Mouse (Mus musculus) limb, embryonic 15.5 days (tissue): ENCODE data around the gene Prkca. TPM values are rescaled to one million over a fixed set of nuclear protein-coding genes. Genes with fewer than 3 reads are reported as not detected.

ENCODE experiments used
- ATAC-seq: fragments of 200-750 bp; cut with Nextera tagmentation; 2 replicates; pipeline ENCODE4 v1.8.0; 2017; ENCODE audit warnings: low read depth, moderate TSS enrichment; ENCODE audit not compliant: insufficient number of reproducible peaks, low FRiP score, low TSS enrichment
- H3K27ac ChIP-seq: fragments of 300-500 bp; sonication (generic); 2 replicates; pipeline ENCODE4 v1.5.1; 2015; ENCODE audit warnings: moderate library complexity, mild to moderate bottlenecking, inconsistent platforms
- H3K27me3 ChIP-seq: fragments of 300-500 bp; sonication (generic); 2 replicates; pipeline ENCODE4 v1.6.1; 2015; ENCODE audit warnings: inconsistent platforms
- H3K36me3 ChIP-seq: fragments of 300-500 bp; sonication (generic); 2 replicates; pipeline ENCODE4 v1.6.1; 2015; ENCODE audit warnings: inconsistent platforms
- H3K4me1 ChIP-seq: fragments of 300-500 bp; sonication (generic); 2 replicates; pipeline ENCODE4 v1.6.1; 2015; ENCODE audit warnings: inconsistent platforms
- H3K4me2 ChIP-seq: fragments of 300-500 bp; sonication (generic); 2 replicates; pipeline ENCODE4 v1.6.1; 2015; ENCODE audit warnings: mild to moderate bottlenecking, inconsistent platforms
- H3K4me3 ChIP-seq: fragments of 300-500 bp; sonication (generic); 2 replicates; pipeline ENCODE4 v1.5.1; 2015; ENCODE audit warnings: mild to moderate bottlenecking, inconsistent platforms
- H3K9ac ChIP-seq: fragments of 300-500 bp; sonication (generic); 2 replicates; pipeline ENCODE4 v1.6.1; 2015; ENCODE audit warnings: inconsistent platforms
- H3K9me3 ChIP-seq: fragments of 300-500 bp; sonication (generic); 2 replicates; pipeline ENCODE4 v1.6.1; 2016; ENCODE audit warnings: inconsistent platforms
- WGBS: fragments of 180-500 bp; shearing (Covaris S2); methylation state at CpG from one replicate; pipeline ENCODE4 v1.1.7; 2015; 5-methylcytosine and 5-hydroxymethylcytosine counted together
- polyA plus RNA-seq: library from polyadenylated mRNA; unstranded; fragments of >200 nt; fragmentation: Nextera tagmentation; extraction: Ambion mirVana; gene quantifications from 2 replicates; pipeline ENCODE4 v1.2.1, GENCODE M21; 2015

The Prkca gene
- polyA plus RNA-seq, 1 experiment from 2014 or later, result 8.3 TPM

DNA sequence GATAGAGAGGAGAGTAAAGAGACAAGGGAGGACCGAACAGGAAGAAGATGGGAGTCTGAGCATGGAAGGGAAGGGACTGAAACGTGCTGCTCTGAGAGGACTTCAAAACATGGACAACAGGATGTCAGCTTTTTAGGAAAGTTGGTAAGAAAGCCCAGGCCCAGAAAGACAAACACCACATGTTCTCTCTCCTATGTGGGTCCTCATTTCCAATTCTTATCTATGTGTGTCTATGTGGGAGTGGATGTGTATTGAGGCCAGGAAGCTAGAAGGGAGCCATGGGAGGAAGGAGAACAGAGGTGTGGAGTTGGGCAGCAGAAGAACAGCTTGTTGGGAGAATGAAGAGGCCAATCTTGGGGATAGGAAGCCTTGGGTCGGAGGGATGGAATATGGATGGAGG is 154.4 kb downstream of the Prkca start:
- 87% methylated on average over 3 of the region's 3 CpGs for WGBS
- ATAC-seq, result no peak
- Histone ChIP-seq H3K27me3 (no peaks in the 10 kb centered on the region), H3K27ac (no peak overlapping the region), H3K9ac (no peak overlapping the region), H3K4me2 (no peak overlapping the region), H3K4me3 (no peak overlapping the region), H3K4me1 (no peaks in the 10 kb centered on the region), H3K36me3 (no peaks in the 10 kb centered on the region), H3K9me3 (no peaks in the 10 kb centered on the region)

DNA sequence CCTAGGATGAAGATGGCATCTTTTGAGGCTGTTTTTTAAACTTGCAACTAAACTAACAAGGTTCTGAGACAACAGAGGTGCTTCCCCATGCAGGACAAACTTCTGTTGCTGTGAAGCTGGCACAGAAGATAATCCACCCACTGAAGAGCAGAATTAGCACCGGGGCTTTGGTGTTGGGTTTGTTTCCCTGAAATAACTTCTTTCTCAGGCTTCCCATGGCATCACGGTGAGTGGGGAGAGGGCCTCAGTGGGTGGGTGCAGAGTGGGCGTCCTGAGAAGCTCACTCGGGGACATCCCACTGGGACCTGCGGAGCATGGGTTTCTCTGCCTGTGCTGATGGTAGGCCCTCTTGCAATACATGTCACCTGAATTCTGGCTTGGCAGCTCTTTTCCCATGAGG is 161.3 kb downstream of the Prkca start:
- ATAC-seq, result no peak
- H3K4me3 ChIP-seq, result no peak overlapping the region
- no peaks in the 10 kb centered on the region for H3K27me3 ChIP-seq
- 83% methylated on average over 5 of the region's 5 CpGs for WGBS
- H3K9me3 ChIP-seq, result no peaks in the 10 kb centered on the region
- H3K9ac ChIP-seq, result no peak overlapping the region
- H3K4me1 ChIP-seq, result 0 out of 2 replicates have a peak, but pooled peaks cover 4% of the 10 kb centered on the region
- no peak overlapping the region for H3K4me2 ChIP-seq
- H3K27ac ChIP-seq, result no peak overlapping the region
- no peaks in the 10 kb centered on the region for H3K36me3 ChIP-seq

GRCm38 (mm10) chr11:108181012-108181713 is 162.6 kb downstream of the Prkca start:
- no peaks in the 10 kb centered on the region for H3K27me3 ChIP-seq
- no peaks in the 10 kb centered on the region for H3K9me3 ChIP-seq
- H3K9ac ChIP-seq, result no peak overlapping the region
- H3K27ac ChIP-seq, result no peak overlapping the region
- H3K4me3 ChIP-seq, result no peak overlapping the region
- WGBS, result 81% methylated on average over 10 of the region's 10 CpGs
- ATAC-seq, result no peak
- no peak overlapping the region for H3K4me2 ChIP-seq
- 0 out of 2 replicates have a peak, but pooled peaks cover 4% of the 10 kb centered on the region for H3K4me1 ChIP-seq
- no peaks in the 10 kb centered on the region for H3K36me3 ChIP-seq

DNA sequence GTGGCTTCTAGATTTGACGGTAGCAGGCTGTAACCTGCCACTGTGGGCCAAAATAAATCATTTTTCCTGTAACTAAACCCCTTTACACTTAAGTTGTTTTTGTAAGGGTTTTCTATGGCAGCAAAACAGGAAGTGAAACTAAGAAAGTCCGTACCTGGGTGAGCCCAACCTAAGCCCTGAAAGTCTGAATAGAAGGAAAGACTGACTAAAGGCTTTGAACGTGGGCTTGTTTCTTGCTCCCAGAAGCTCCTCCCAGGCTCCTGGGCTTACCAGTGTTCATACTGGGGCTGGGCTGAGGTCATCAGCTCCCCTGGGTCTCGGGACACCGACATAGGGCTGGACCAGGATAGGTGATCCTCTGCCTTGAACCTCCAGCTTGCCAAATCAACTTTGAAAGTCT is 164.9 kb downstream of the Prkca start:
- Histone ChIP-seq H3K4me1 (0 out of 2 replicates have a peak, but pooled peaks cover 4% of the 10 kb centered on the region), H3K4me2 (no peak overlapping the region), H3K9me3 (no peaks in the 10 kb centered on the region), H3K36me3 (no peaks in the 10 kb centered on the region), H3K4me3 (no peak overlapping the region), H3K9ac (no peak overlapping the region), H3K27ac (no peak overlapping the region), H3K27me3 (no peaks in the 10 kb centered on the region)
- WGBS, result 73% methylated on average over 5 of the region's 5 CpGs
- ATAC-seq, result no peak

DNA sequence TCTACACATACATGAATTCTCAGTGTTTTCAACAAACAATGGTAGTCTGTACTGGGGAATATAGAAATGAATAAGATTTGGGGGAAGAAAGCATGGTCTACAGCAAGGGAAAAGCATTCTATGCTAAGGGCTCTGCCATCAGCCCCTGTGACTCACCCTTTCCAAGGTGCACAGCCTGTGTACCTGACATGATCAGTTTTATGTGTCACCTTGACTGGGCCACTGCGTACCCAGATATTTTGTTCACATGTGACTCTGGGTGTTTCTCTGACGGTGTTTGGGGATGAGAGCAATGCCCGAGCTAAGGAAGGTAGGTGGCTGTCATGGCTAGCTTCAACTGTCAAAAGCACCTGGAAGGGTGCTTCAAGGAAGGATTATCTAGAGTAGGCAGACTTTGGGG is 165.5 kb downstream of the Prkca start:
- Histone ChIP-seq H3K27me3 (no peaks in the 10 kb centered on the region), H3K27ac (no peak overlapping the region), H3K9me3 (no peaks in the 10 kb centered on the region), H3K36me3 (no peaks in the 10 kb centered on the region), H3K9ac (no peak overlapping the region), H3K4me1 (0 out of 2 replicates have a peak, but pooled peaks cover 4% of the 10 kb centered on the region), H3K4me3 (no peak overlapping the region), H3K4me2 (no peak overlapping the region)
- 89% methylated on average over 3 of the region's 3 CpGs for WGBS
- ATAC-seq, result no peak

- no peak overlapping the region for H3K4me3 ChIP-seq
- no peaks in the 10 kb centered on the region for H3K27me3 ChIP-seq
- no peak for ATAC-seq
- H3K4me2 ChIP-seq, result no peak overlapping the region
- no peaks in the 10 kb centered on the region for H3K36me3 ChIP-seq
- no peak overlapping the region for H3K27ac ChIP-seq
- H3K4me1 ChIP-seq, result 0 out of 2 replicates have a peak, but pooled peaks cover 4% of the 10 kb centered on the region
- no peaks in the 10 kb centered on the region for H3K9me3 ChIP-seq
- 72% methylated on average over 5 of the region's 5 CpGs for WGBS
- no peak overlapping the region for H3K9ac ChIP-seq
Measured at GRCm38 (mm10) chr11:108176715-108177114, 167.0 kb downstream of the Prkca start.

GRCm38 (mm10) chr11:108171917-108172316 is 171.8 kb downstream of the Prkca start:
- Histone ChIP-seq H3K4me1 (no peaks in the 10 kb centered on the region), H3K9me3 (no peaks in the 10 kb centered on the region), H3K9ac (no peak overlapping the region), H3K4me3 (no peak overlapping the region), H3K27me3 (no peaks in the 10 kb centered on the region), H3K36me3 (no peaks in the 10 kb centered on the region), H3K4me2 (no peak overlapping the region), H3K27ac (no peak overlapping the region)
- WGBS, result 89% methylated on average over 5 of the region's 5 CpGs
- no peak for ATAC-seq

DNA sequence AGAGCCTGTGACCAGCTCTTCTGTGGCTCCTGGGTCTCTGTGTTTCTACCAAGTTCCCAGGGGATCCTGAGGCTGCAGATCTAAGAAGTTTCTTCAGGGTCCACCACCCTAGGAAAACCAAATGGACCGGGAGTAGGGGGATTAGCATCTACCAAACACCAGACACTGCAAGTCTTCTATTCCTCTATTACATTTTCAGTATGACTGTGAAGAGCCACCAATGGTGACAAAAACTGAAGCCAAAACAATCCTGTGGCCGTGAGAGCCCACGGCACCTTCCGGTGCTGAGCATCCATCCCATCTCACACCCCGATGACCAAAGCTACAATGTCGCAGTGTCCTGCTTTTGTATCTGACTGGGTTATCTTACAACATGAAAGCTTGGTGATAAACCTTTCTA is 172.5 kb downstream of the Prkca start:
- Histone ChIP-seq H3K4me3 (no peak overlapping the region), H3K27me3 (no peaks in the 10 kb centered on the region), H3K4me1 (no peaks in the 10 kb centered on the region), H3K27ac (no peak overlapping the region), H3K9ac (no peak overlapping the region), H3K36me3 (no peaks in the 10 kb centered on the region), H3K9me3 (no peaks in the 10 kb centered on the region), H3K4me2 (no peak overlapping the region)
- 93% methylated on average over 6 of the region's 6 CpGs for WGBS
- no peak for ATAC-seq

DNA sequence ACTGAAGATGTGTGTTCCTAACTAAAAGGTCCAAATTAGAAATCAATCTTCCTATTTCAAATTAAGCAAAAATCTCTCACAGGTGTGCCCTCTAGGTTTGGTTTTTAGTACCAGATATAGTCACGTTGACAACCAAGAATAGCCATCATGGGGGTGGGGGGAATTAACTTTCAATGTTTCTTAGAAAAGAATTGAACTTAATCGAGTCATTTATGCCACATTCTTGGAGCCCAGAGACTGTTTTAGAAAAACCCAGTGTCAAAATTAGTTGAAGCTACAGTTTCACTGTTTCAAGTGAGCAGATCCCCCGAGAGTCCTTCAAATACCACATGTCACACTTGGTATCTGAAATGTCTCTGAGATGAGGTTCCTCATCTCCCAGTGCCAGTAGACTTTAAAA is 173.6 kb downstream of the Prkca start:
- Histone ChIP-seq H3K4me3 (no peak overlapping the region), H3K9me3 (no peaks in the 10 kb centered on the region), H3K27me3 (no peaks in the 10 kb centered on the region), H3K27ac (no peak overlapping the region), H3K4me2 (no peak overlapping the region), H3K36me3 (no peaks in the 10 kb centered on the region), H3K9ac (no peak overlapping the region), H3K4me1 (no peaks in the 10 kb centered on the region)
- ATAC-seq, result no peak
- WGBS, result 80% methylated on average over 3 of the region's 3 CpGs

DNA sequence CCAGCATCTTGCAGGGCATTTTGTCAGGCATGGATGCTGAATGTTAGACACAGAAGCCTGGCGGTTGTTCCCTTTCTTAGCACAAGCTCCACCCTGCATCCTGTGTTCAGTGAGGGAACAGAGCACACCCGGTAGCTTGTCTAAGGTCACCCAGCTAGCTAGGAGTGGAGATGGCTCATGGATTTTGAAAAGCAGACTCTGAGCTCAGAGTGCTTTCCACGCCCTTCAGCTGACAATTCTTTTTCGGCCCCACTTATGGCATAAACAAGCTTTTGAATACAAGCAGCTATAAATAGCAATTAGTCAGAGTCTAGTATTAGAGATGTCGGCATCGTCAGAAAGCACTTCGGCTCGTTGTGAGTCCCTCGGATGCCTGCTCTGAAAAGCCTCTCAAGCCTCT is 178.0 kb downstream of the Prkca start:
- Histone ChIP-seq H3K27ac (no peak overlapping the region), H3K9me3 (no peaks in the 10 kb centered on the region)
- whole genome bisulfite sequencing, result 58% methylated on average over 9 of the region's 9 CpGs

DNA sequence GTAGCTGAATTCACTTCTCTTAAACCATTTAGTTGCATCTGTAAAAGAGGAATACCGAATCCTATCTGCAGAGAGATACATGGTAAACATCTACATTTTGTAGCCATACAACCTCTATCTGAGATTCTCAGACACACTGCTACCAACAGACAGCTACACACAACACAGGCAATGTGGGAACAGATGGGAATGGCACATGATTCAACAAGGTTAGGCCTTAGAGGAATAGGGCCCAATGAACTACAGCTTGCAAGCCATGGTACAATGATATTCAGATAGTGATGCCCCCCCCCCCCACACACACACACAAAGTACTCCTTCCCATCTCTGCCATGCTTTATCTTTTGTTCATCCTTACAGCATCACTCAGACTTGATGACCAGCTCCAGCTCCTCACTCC is 181.1 kb downstream of the Prkca start:
- Histone ChIP-seq H3K27me3 (no peaks in the 10 kb centered on the region), H3K4me3 (no peak overlapping the region), H3K4me1 (no peaks in the 10 kb centered on the region), H3K4me2 (no peak overlapping the region), H3K36me3 (no peaks in the 10 kb centered on the region), H3K27ac (no peak overlapping the region), H3K9ac (no peak overlapping the region), H3K9me3 (no peaks in the 10 kb centered on the region)
- no peak for ATAC-seq
- WGBS, result 79% methylated on average over 1 of the region's 1 CpGs

More for the DNA sequence above, 178.0 kb downstream of the Prkca start:
- Histone ChIP-seq H3K4me3 (no peak overlapping the region), H3K9ac (no peak overlapping the region), H3K27me3 (no peaks in the 10 kb centered on the region), H3K36me3 (no peaks in the 10 kb centered on the region), H3K4me2 (no peak overlapping the region), H3K4me1 (no peaks in the 10 kb centered on the region)
- ATAC-seq, result no peak

DNA sequence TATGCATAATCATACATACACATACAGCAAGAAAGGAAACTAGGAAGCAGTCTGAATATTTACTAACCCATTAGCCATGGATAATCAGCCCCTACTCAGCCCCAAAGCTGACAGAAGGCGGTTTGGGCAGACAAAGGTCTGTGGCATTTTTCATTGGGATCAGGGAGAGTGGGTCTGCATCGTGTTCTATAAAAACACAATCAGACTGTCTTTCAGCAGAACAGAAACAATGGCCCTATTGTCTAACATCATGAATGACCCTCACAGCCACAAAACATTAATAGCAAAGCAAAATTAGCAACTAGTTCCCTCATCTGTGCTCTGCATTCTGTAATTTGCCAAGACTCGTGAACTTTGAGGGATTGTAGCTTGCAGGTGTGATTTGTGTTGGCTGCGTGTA is 181.6 kb downstream of the Prkca start:
- no peaks in the 10 kb centered on the region for H3K9me3 ChIP-seq
- no peak overlapping the region for H3K4me2 ChIP-seq
- no peak overlapping the region for H3K27ac ChIP-seq
- H3K4me1 ChIP-seq, result no peaks in the 10 kb centered on the region
- H3K27me3 ChIP-seq, result no peaks in the 10 kb centered on the region
- WGBS, result 47% methylated on average over 4 of the region's 4 CpGs
- H3K4me3 ChIP-seq, result no peak overlapping the region
- H3K9ac ChIP-seq, result no peak overlapping the region
- H3K36me3 ChIP-seq, result no peaks in the 10 kb centered on the region
- no peak for ATAC-seq

DNA sequence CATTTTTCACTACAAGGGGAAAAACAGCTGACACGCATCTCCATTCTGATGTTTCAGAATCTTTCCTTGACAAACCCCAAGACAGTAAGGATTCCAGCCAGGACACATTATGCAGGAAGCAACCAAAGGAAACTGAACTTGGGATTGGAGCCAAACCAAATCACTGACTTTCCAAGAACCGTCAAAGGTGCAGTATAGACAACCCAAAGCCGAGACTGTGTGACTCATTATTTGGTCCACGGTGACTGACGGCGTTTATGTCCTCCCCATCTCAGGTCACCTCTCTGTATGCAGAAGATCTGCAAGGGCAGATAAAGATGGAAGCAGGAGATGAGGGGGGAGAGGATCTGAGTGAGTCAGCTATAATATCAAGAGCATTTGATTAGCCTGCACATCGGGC is 183.7 kb downstream of the Prkca start:
- Histone ChIP-seq H3K4me1 (no peaks in the 10 kb centered on the region), H3K9me3 (no peaks in the 10 kb centered on the region), H3K36me3 (no peaks in the 10 kb centered on the region), H3K9ac (no peak overlapping the region), H3K27ac (no peak overlapping the region), H3K4me2 (no peak overlapping the region), H3K27me3 (no peaks in the 10 kb centered on the region), H3K4me3 (no peak overlapping the region)
- ATAC-seq, result no peak
- WGBS, result 82% methylated on average over 7 of the region's 7 CpGs
